Mouse (Mus musculus): ENCODE measurements around the gene Cfdp1.

DNA sequence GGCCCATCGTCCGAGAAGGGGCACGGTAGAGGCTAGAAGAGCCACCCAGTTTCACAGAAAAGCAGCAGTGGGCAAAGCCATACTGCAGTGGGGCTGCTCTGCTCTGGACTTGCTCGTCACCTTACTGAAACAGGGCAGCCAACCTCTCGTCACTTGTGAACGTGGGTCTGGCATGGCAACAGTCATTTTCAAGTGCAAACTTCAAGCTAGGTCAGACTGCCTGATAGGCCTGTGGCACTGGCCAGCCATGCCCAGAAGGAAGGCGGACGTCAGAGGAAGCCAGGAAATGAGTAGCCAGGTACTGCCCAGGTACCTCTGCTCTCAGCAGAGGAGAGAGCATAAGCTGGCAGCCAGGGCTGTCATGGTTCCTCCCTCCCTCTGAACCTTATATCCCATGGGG is 113.1 kb downstream of the Cfdp1 start:
- no peak for TF ChIP-seq POU5F1 (IDR thresholded peaks at IDR 0.05; ENCODE audit: borderline replicate concordance, low read length)
- no peak for TF ChIP-seq CTCF (conservative IDR thresholded peaks at IDR 0.05; ENCODE audit: low read length)
- no peak for TF ChIP-seq NANOG (IDR thresholded peaks at IDR 0.05; ENCODE audit: borderline replicate concordance, low read length)

Measured in E14TG2a.4 (cell line).